Mouse (Mus musculus): ENCODE data around the gene Slc5a10. TPM values are rescaled to one million over a fixed set of nuclear protein-coding genes. Genes with fewer than 3 reads are reported as not detected.

Gene Slc5a10
- not detected in 2 replicates for polyA plus RNA-seq (2015; fragmentation: Nextera tagmentation; extraction: Ambion mirVana)

GRCm38 (mm10) chr11:61720636-61721035 is at the start of gene Slc5a10:
Gene Slc5a10, minus strand, starts transcription at chr11:61720826.

GRCm38 (mm10) chr11:61761584-61762407 is 41.2 kb upstream of the Slc5a10 start, which contains the start of gene Prpsap2:
Gene Prpsap2, minus strand, starts transcription at chr11:61762088.

GRCm38 (mm10) chr11:61683907-61684731 is 36.5 kb downstream of the Slc5a10 start, which contains the start of gene Fam83g:
Gene Fam83g, plus strand, starts transcription at chr11:61684091.

GRCm38 (mm10) chr11:61652686-61653447 is 67.8 kb downstream of the Slc5a10 start, which contains the start of gene Grap:
Gene Grap, plus strand, starts transcription at chr11:61653265.

Other genes starting within 250 kb of the Slc5a10 start
- gene Mfap4, start 235.4 kb downstream of the Slc5a10 start, polyA plus RNA-seq (2015; fragmentation: Nextera tagmentation; extraction: Ambion mirVana): 57.8 and 76.4 TPM in 2 replicates
- gene Mapk7, start 226.4 kb downstream of the Slc5a10 start, polyA plus RNA-seq (2015; fragmentation: Nextera tagmentation; extraction: Ambion mirVana): 12.6 and 15.2 TPM in 2 replicates
- 3.7 and 4.8 TPM in 2 replicates for gene B9d1, start 215.7 kb downstream of the Slc5a10 start, polyA plus RNA-seq (2015; fragmentation: Nextera tagmentation; extraction: Ambion mirVana)
- 7.8 and 11.6 TPM in 2 replicates for gene Epn2, start 141.1 kb downstream of the Slc5a10 start, polyA plus RNA-seq (2015; fragmentation: Nextera tagmentation; extraction: Ambion mirVana)
- gene Grap, start 67.6 kb downstream of the Slc5a10 start, polyA plus RNA-seq (2015; fragmentation: Nextera tagmentation; extraction: Ambion mirVana): 16.0 and 22.0 TPM in 2 replicates
- 6.5 and 7.5 TPM in 2 replicates for gene Fam83g, start 36.7 kb downstream of the Slc5a10 start, polyA plus RNA-seq (2015; fragmentation: Nextera tagmentation; extraction: Ambion mirVana)
- gene Prpsap2, start 41.3 kb upstream of the Slc5a10 start, polyA plus RNA-seq (2015; fragmentation: Nextera tagmentation; extraction: Ambion mirVana): 10.6 and 11.6 TPM in 2 replicates
- gene Ulk2, start 134.2 kb upstream of the Slc5a10 start, polyA plus RNA-seq (2015; fragmentation: Nextera tagmentation; extraction: Ambion mirVana): 4.8 and 6.3 TPM in 2 replicates
- gene Akap10, start 209.4 kb upstream of the Slc5a10 start, polyA plus RNA-seq (2015; fragmentation: Nextera tagmentation; extraction: Ambion mirVana): 9.6 and 10.2 TPM in 2 replicates
- 51.3 and 53.4 TPM in 2 replicates for gene Specc1, start 235.9 kb upstream of the Slc5a10 start, polyA plus RNA-seq (2015; fragmentation: Nextera tagmentation; extraction: Ambion mirVana)